Mouse (Mus musculus) layer of hippocampus, postnatal 14 days (tissue): ENCODE data around the gene Snrpn. TPM values are rescaled to one million over a fixed set of nuclear protein-coding genes. Genes with fewer than 3 reads are reported as not detected.

Experiments
- total RNA-seq, 2 experiments: library from RNA; stranded (reverse); gene quantifications; 2 replicates each; pipeline ENCODE4 v1.2.3; 2021

Snrpn gene
- total RNA-seq, 2 experiments from 2014 or later: 899 to 936 TPM

Other genes with a start within 250 kb of the Snrpn start
- gene Snurf, start 135.2 kb downstream of the Snrpn start, total RNA-seq: 1,000 to 10,000 TPM; 2,307 to 2,496 TPM
- gene Gm38393, start 135.2 kb downstream of the Snrpn start, total RNA-seq: 10 to 100 TPM; 58.4 to 80.0 TPM